Comparison of ENCODE assay signal across 18 mouse cellular contexts in genomic region chr7:143303557-143303956, GRCm38 (mm10).
DNase-seq lines count a peak whose midpoint lies in the region.
"Had no signal": no experiment of that assay in that cellular context is flagged by ENCODE, and none has a peak within 500 bp of the region (broad histone marks: within the 10 kb centered on the region; RNA-seq: fewer than 3 reads in every experiment).

No protein-coding gene starts in this region.

- peaks cover 68% of the 10 kb centered on the region for H3K4me1 ChIP-seq in heart, embryonic 10.5 days

- no peak overlapping the region for H3K4me3 ChIP-seq in heart, embryonic 10.5 days
- H3K4me3 ChIP-seq: embryonic facial prominence, embryonic 15.5 days; erythroblast, embryonic 14.5 days; forebrain, embryonic 10.5 days; heart, adult 2 months; hindbrain, embryonic 12.5 days had no signal

- H3K36me3 ChIP-seq in heart, embryonic 10.5 days = no peaks in the 10 kb centered on the region
- H3K36me3 ChIP-seq: embryonic facial prominence, embryonic 15.5 days; forebrain, embryonic 10.5 days; hindbrain, embryonic 12.5 days had no signal

- WGBS in heart, embryonic 10.5 days = 88% methylated on average over 5 of the region's 5 CpGs

- no peaks in the 10 kb centered on the region for H3K9me3 ChIP-seq in heart, embryonic 10.5 days
- H3K9me3 ChIP-seq: embryonic facial prominence, embryonic 15.5 days; forebrain, embryonic 10.5 days; hindbrain, embryonic 12.5 days had no signal

- no peaks in the 10 kb centered on the region for H3K27me3 ChIP-seq in heart, embryonic 10.5 days (ENCODE audit: insufficient read depth, poor library complexity, severe bottlenecking)
- H3K27me3 ChIP-seq: embryonic facial prominence, embryonic 15.5 days; hindbrain, embryonic 12.5 days had no signal

- DNase-seq in heart, embryonic 10.5 days (ENCODE audit: low spot score) = no peak
- DNase-seq in heart, adult 9 months (ENCODE audit: low spot score in 2 of 2) = no peak
- DNase-seq in kidney, adult 11 months = peak; percentile 25
- no peak for DNase-seq in kidney, postnatal 10 days
- peak; percentile 33 for DNase-seq in kidney, postnatal 14 days
- DNase-seq in kidney, postnatal 4 days = no peak
- no peak for DNase-seq in right cerebral cortex, postnatal 4 days
- DNase-seq: adrenal gland, postnatal 10 days; cerebellum, adult 11 months; cerebellum, adult 8-10 months; cerebellum, postnatal 14 days; embryo, embryonic 11 days; heart, adult 2 months; heart, postnatal 4 days had no signal

- H3K27ac ChIP-seq in heart, embryonic 10.5 days = peak overlapping the region; percentile 74
- H3K27ac ChIP-seq: embryonic facial prominence, embryonic 15.5 days; forebrain, embryonic 10.5 days; heart, adult 2 months; hindbrain, embryonic 12.5 days had no signal

Comparison
In these comparisons a context has a peak if more than half of its experiments do, and no peak if none do; other contexts are left out.
1. DNase-seq: peak in kidney, adult 11 months (single experiment) and kidney, postnatal 14 days (single experiment); none in heart, embryonic 10.5 days (single experiment), heart, adult 9 months (0 of 2), kidney, postnatal 10 days (single experiment), kidney, postnatal 4 days (0 of 2) and right cerebral cortex, postnatal 4 days (single experiment).